Mouse (Mus musculus): ENCODE results near the gene Prss50. TPM values are rescaled to one million over a fixed set of nuclear protein-coding genes. Genes with fewer than 3 reads are reported as not detected.

The Prss50 gene
- total and polyA plus RNA-seq, 2 experiments = not detected

DNA sequence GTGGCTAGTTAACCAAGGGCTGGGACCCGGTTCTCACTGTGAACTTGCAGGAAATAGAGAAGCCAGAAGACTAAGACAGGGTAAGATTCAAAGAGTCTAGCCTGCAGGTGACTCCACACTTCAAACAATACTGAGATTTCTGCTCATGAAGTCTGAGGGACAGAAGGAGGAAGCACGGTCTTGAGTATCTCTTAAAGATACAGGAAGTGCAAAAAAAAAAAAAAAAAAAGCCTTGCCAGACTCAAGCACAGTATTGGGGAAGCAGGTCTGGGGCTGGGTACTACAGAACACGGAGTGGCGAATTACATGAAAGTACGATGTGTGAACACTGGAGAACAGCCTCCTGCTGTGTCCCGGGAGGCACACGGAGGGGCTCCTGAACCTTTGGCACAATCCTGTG is 31.9 kb upstream of the Prss50 start:
- TF ChIP-seq POLR2A (IDR thresholded peaks at IDR 0.05; ENCODE audit: extremely low read depth, insufficient read depth, low read length) (no peak), CTCF (IDR thresholded peaks at IDR 0.05; ENCODE audit: low read depth, low read length) (no peak)
- DNase-seq (ENCODE audit: extremely low read depth, low read depth, low spot score) = no peak
- no peak overlapping the region for H3K4me3 ChIP-seq (ENCODE audit: insufficient read depth, low read depth, low read length)
- peaks cover 3% of the 10 kb centered on the region for H3K4me1 ChIP-seq (ENCODE audit: control insufficient read depth, insufficient read depth, low read length)
- no peaks in the 10 kb centered on the region for H3K27me3 ChIP-seq (ENCODE audit: control insufficient read depth, insufficient read depth, low read length)
- WGBS = 72% methylated on average over 7 of the region's 7 CpGs
- no peaks in the 10 kb centered on the region for H3K79me2 ChIP-seq (ENCODE audit: control insufficient read depth, insufficient read depth, low read length)
- H3K27ac ChIP-seq (replicated peaks; ENCODE audit: insufficient read depth, low read depth, low read length) = no peak overlapping the region
- no peaks in the 10 kb centered on the region for H3K36me3 ChIP-seq (ENCODE audit: control insufficient read depth, insufficient read depth, low read length)
- H3K9ac ChIP-seq (ENCODE audit: low read depth, low read length) = no peak overlapping the region

DNA sequence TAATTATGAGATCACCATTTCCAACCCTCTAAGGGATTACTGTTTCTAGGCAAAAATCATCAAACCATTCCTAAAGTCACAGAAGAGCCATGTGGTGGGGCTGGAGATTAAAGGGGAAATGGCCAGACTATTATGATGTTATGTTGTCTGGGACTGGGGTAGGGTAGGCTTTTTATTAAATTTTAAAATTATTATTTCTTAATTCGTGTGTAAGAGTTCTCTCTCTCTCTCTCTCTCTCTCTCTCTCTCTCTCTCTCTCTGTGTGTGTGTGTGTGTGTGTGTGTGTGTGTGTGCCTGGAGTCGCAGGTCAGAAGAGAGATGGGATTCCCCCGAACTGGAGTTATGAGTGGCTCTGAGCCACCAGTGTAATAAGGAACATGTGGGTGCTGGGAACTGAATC is 31.4 kb upstream of the Prss50 start, which contains the start of gene Prss43:
TSS of gene Prss43 (plus strand) at position 301 of the 400 bp plus-strand sequence.
- Histone ChIP-seq H3K4me1 (ENCODE audit: control insufficient read depth, insufficient read depth, low read length) (no peaks in the 10 kb centered on the region), H3K4me3 (ENCODE audit: insufficient read depth, low read depth, low read length) (no peak within 1 kb of the TSS), H3K27me3 (ENCODE audit: control insufficient read depth, insufficient read depth, low read length) (no peaks in the 10 kb centered on the region), H3K79me2 (ENCODE audit: control insufficient read depth, insufficient read depth, low read length) (no peaks in the 10 kb centered on the region), H3K36me3 (ENCODE audit: control insufficient read depth, insufficient read depth, low read length) (no peaks in the 10 kb centered on the region), H3K27ac (replicated peaks; ENCODE audit: insufficient read depth, low read depth, low read length) (no peak within 1 kb of the TSS), H3K9ac (ENCODE audit: low read depth, low read length) (no peak within 1 kb of the TSS)
- no peak for DNase-seq (ENCODE audit: extremely low read depth, low read depth, low spot score)
- WGBS = 83% methylated on average over 3 of the region's 3 CpGs
- TF ChIP-seq CTCF (IDR thresholded peaks at IDR 0.05; ENCODE audit: low read depth, low read length) = no peak
- TF ChIP-seq POLR2A (IDR thresholded peaks at IDR 0.05; ENCODE audit: extremely low read depth, insufficient read depth, low read length) = no peak

DNA sequence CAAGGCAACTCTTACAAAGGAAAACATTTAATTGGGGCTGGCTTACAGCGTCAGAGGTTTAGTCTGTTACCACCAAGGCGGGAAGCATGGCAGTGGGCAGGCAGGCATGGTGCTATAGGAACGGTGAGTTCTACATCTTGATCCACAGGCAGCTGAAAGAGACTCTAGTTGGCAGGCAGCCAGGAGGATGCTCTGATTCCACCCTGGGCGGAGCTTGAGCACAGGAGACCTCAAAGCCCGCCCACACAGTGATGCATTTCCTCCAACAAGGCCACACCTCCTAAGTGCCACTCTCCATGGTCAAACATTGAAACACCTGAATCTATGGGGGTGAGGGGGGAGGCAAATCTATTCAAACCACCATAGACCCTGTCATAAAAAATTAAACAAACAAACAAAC is 24.7 kb upstream of the Prss50 start:
- TF ChIP-seq POLR2A (IDR thresholded peaks at IDR 0.05; ENCODE audit: extremely low read depth, insufficient read depth, low read length) (no peak), CTCF (IDR thresholded peaks at IDR 0.05; ENCODE audit: low read depth, low read length) (no peak)
- H3K79me2 ChIP-seq (ENCODE audit: control insufficient read depth, insufficient read depth, low read length) = no peaks in the 10 kb centered on the region
- WGBS = 82% methylated on average over 5 of the region's 5 CpGs
- H3K4me1 ChIP-seq (ENCODE audit: control insufficient read depth, insufficient read depth, low read length) = no peaks in the 10 kb centered on the region
- no peaks in the 10 kb centered on the region for H3K27me3 ChIP-seq (ENCODE audit: control insufficient read depth, insufficient read depth, low read length)
- no peak overlapping the region for H3K9ac ChIP-seq (ENCODE audit: low read depth, low read length)
- H3K36me3 ChIP-seq (ENCODE audit: control insufficient read depth, insufficient read depth, low read length) = no peaks in the 10 kb centered on the region
- H3K27ac ChIP-seq (replicated peaks; ENCODE audit: insufficient read depth, low read depth, low read length) = no peak overlapping the region
- no peak overlapping the region for H3K4me3 ChIP-seq (ENCODE audit: insufficient read depth, low read depth, low read length)
- no peak for DNase-seq (ENCODE audit: extremely low read depth, low read depth, low spot score)

DNA sequence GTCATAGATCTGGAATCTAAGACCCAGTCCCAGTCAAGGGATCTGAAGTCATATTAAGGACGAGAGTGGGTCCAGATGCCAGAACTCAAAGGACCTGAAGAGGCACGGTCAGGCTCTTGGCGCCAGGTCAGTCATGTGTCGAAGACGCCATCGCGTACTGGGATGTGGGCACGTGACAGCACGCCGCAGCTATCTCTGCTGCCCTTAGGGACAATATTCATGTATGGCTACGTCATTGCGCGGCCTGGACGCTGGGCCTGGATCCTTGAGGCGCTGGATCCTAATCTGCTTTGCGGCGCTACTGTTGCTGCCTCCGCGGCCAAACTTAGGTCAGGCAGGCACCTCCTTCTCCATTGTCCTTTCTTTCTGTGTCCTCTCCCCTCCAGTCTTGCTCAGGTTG is 23.4 kb upstream of the Prss50 start, which contains the start of gene Prss45:
TSS of gene Prss45 (plus strand) at position 178 of the 400 bp plus-strand sequence.
- Histone ChIP-seq H3K79me2 (ENCODE audit: control insufficient read depth, insufficient read depth, low read length) (no peaks in the 10 kb centered on the region), H3K27me3 (ENCODE audit: control insufficient read depth, insufficient read depth, low read length) (no peaks in the 10 kb centered on the region), H3K9ac (ENCODE audit: low read depth, low read length) (no peak within 1 kb of the TSS), H3K4me3 (ENCODE audit: insufficient read depth, low read depth, low read length) (no peak within 1 kb of the TSS), H3K36me3 (ENCODE audit: control insufficient read depth, insufficient read depth, low read length) (no peaks in the 10 kb centered on the region), H3K4me1 (ENCODE audit: control insufficient read depth, insufficient read depth, low read length) (no peaks in the 10 kb centered on the region), H3K27ac (replicated peaks; ENCODE audit: insufficient read depth, low read depth, low read length) (no peak within 1 kb of the TSS)
- TF ChIP-seq POLR2A (IDR thresholded peaks at IDR 0.05; ENCODE audit: extremely low read depth, insufficient read depth, low read length) = no peak
- no peak for TF ChIP-seq CTCF (IDR thresholded peaks at IDR 0.05; ENCODE audit: low read depth, low read length)
- 83% methylated on average over 19 of the region's 19 CpGs for WGBS
- DNase-seq (ENCODE audit: extremely low read depth, low read depth, low spot score) = no peak

DNA sequence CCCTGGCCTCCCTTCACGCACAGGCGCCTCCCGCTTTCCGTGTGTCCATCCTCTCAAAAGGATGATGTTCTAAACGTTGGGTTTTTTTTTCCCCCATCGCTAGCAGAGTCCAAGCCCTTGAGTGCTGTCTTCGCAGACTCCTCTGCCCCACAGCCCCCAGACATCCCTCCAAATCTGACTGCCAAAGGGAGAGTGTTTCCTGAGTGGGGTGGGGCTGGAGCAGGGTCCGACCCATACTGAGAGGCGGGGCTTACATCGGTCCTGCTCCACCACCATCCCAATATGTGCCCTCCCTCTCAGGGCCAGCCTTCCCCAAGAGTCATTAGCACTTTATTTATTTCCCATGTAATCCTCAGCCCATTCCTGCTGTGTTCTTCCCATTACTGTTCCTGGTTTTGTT is 22.8 kb upstream of the Prss50 start:
- Histone ChIP-seq H3K36me3 (ENCODE audit: control insufficient read depth, insufficient read depth, low read length) (no peaks in the 10 kb centered on the region), H3K4me3 (ENCODE audit: insufficient read depth, low read depth, low read length) (no peak overlapping the region), H3K79me2 (ENCODE audit: control insufficient read depth, insufficient read depth, low read length) (no peaks in the 10 kb centered on the region), H3K9ac (ENCODE audit: low read depth, low read length) (no peak overlapping the region), H3K27ac (replicated peaks; ENCODE audit: insufficient read depth, low read depth, low read length) (no peak overlapping the region), H3K27me3 (ENCODE audit: control insufficient read depth, insufficient read depth, low read length) (no peaks in the 10 kb centered on the region), H3K4me1 (ENCODE audit: control insufficient read depth, insufficient read depth, low read length) (no peaks in the 10 kb centered on the region)
- WGBS = 49% methylated on average over 10 of the region's 10 CpGs
- no peak for DNase-seq (ENCODE audit: extremely low read depth, low read depth, low spot score)
- TF ChIP-seq CTCF (IDR thresholded peaks at IDR 0.05; ENCODE audit: low read depth, low read length) (no peak), POLR2A (IDR thresholded peaks at IDR 0.05; ENCODE audit: extremely low read depth, insufficient read depth, low read length) (no peak)

DNA sequence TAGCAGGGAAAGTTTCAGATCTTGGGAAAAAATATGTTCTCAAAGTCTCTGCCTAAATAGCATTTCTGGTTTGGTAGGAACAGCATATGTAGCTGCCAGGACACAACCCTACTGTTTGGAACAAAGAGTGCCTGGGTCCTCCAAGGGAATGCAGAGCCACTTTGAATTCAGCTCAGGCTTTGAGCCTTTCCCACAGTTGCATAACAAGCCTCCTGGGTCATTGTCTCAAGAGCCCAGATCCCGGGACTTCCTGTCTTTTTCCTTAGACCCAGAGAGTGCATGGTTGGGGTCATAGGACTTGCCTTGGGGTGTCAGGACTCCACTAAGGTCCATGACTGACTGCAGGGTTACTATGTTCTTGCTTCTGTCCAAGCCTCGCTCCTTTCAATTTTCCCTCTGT is 21.7 kb upstream of the Prss50 start:
- TF ChIP-seq POLR2A (IDR thresholded peaks at IDR 0.05; ENCODE audit: extremely low read depth, insufficient read depth, low read length) (no peak), CTCF (IDR thresholded peaks at IDR 0.05; ENCODE audit: low read depth, low read length) (no peak)
- peaks cover under 1% of the 10 kb centered on the region; the same call in 1 of the 2 replicates for H3K4me1 ChIP-seq (ENCODE audit: control insufficient read depth, insufficient read depth, low read length)
- H3K9ac ChIP-seq (ENCODE audit: low read depth, low read length) = no peak overlapping the region
- WGBS = 88% methylated on average over 2 of the region's 2 CpGs
- no peaks in the 10 kb centered on the region for H3K79me2 ChIP-seq (ENCODE audit: control insufficient read depth, insufficient read depth, low read length)
- DNase-seq (ENCODE audit: extremely low read depth, low read depth, low spot score) = no peak
- H3K27me3 ChIP-seq (ENCODE audit: control insufficient read depth, insufficient read depth, low read length) = no peaks in the 10 kb centered on the region
- H3K4me3 ChIP-seq (ENCODE audit: insufficient read depth, low read depth, low read length) = no peak overlapping the region
- H3K27ac ChIP-seq (replicated peaks; ENCODE audit: insufficient read depth, low read depth, low read length) = no peak overlapping the region
- H3K36me3 ChIP-seq (ENCODE audit: control insufficient read depth, insufficient read depth, low read length) = no peaks in the 10 kb centered on the region
